Mouse (Mus musculus) heart, adult 2 months (tissue): ENCODE measurements around the gene Stk33.

Experiments used
- CTCF ChIP-seq: fragments of 200-600 bp; IDR thresholded peaks from 2 replicates; pipeline ENCODE4 v1.8.1; 2022; ENCODE audit warnings: antibody characterized with exemption, mild to moderate bottlenecking, moderate library complexity
- EP300 ChIP-seq: fragments of 200-500 bp; IDR thresholded peaks from 2 replicates; pipeline ENCODE4 v1.6.1; 2011; ENCODE audit warnings: low read depth, low read length, control low read depth; ENCODE audit not compliant: insufficient read depth
- POLR2A ChIP-seq: fragments of 200-500 bp; IDR thresholded peaks from 2 replicates; pipeline ENCODE4 v1.6.1; 2011; ENCODE audit warnings: mild to moderate bottlenecking, low read depth, low read length, control low read depth; ENCODE audit not compliant: insufficient read depth

- TF ChIP-seq POLR2A (no peak), CTCF (peak; percentile 82), EP300 (no peak)
Measured at GRCm38 (mm10) chr7:109424422-109425159, 14.3 kb downstream of the Stk33 start.
